Mouse (Mus musculus) CD8-positive naive resting alpha-beta T cell, adult 2 months (primary cell): ENCODE results near the gene Ncor2.

Source experiments
- DNase-seq, 2 experiments: peaks; one replicate each; pipeline ENCODE4 v3.0.0; 2022; ENCODE audit warnings: low read depth in 2 of 2, low spot score in 2 of 2

Ncor2 gene

DNA sequence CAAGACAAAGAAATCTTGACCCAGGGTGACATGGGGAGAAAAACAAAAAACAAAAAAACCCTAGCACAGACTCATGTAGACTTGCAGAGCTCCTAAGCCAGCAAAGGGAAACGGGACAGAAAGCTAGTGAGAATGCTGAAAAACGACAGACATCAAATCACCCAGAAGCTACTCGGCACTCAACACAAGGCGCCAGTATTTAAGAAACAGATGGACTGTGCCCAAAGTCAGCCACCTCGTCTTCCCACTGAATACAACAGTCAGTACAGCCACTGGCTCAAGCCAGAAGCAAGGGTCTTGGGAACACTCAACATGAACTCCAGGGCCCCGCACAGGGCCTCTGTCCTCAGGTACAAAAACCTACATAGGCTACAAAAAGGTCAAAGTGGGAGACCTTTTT is 7.8 kb downstream of the Ncor2 start:
- DNase-seq = no peak

DNA sequence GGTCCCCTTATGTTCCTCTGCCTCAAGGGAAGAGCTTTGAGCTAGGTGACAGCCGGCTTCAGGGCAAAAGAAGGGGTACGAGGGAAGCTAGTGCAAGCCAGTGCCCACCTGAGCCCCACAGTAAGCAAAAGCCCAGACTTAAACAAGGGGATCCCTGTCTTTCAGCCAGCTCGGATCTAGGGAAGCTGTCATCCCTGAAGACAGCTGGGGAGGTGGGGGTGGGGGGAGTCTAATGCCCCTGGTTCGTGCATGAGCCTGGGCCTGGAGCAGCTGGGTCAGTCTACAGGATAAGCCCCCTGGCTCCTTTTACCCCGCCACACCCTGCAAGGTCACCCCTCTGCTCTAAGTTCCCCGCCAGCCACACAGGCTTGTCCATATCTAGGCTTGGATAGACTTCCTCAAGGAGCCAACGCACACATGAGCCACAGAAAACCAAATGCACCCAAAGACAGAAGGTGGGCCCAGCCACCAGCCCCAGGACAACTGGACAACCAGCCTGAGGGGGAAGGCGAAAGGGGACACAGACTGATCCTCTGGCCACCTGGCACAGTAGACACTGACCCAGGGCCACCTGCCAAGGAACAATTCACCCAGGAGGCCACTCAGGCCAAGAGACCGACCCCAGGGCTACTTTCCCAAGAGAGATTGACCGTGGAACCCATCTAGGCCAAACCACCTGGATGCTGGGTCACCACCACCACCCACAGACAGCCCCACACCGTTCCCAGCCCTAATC is 8.7 kb downstream of the Ncor2 start:
- DNase-seq = no peak

DNA sequence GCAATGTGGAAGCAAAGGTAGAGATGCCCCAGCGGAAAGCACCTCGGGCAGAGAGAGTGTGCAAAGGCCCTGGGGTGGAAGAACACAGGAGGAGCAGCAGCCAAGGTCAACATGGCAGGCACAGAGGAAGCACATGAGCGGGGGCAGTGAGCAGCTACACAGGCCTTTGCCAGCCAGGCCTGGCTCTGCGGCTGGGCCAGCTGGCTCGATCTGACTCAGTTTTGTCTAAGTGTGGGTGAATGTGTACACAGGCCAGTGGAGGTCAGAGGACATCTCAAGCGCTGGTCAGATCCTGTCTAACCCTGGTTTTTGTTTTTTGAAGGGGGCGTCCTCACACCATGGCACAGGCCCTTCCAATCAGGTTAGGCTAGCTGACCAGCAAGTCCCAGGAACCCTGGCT is 10.9 kb downstream of the Ncor2 start:
- no peak for DNase-seq

DNA sequence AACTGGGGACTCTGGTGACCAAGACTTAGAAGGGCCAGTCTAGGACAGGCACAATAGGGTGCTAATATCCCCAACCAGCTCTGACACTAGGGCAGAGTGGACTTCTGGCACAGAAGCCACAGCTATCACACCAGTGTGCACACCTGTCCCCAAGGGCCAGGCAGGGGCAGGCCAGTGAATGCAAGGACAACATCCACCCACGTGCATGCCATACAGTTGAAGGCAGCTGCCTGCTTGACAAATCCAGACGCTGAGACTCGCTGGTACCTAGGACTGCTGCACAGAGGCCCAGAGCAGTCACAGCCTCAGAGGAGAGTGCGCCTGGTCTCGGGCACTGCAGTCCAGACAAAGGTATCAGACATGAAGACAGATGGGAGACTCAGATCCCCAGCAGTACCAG is 11.5 kb downstream of the Ncor2 start:
- no peak for DNase-seq

DNA sequence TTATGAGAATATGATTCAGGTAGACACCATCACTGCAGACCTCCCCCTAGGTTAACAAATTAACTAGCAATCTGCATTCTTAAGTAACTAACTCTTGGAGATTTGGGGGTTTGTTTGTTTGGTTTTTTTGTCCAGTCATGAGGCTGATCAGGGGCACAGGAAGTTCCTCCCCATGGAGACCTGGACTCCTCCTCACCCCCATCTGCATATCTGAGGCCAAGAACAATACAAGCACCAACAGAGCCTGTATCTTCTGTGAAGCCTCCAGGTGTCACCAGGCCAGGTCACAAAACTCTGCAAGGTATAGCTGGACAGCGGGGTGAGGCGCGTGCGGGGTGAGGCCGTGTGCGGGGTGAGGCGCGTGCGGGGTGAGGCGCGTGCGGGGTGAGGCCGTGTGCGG is 13.0 kb downstream of the Ncor2 start:
- DNase-seq = no peak

DNA sequence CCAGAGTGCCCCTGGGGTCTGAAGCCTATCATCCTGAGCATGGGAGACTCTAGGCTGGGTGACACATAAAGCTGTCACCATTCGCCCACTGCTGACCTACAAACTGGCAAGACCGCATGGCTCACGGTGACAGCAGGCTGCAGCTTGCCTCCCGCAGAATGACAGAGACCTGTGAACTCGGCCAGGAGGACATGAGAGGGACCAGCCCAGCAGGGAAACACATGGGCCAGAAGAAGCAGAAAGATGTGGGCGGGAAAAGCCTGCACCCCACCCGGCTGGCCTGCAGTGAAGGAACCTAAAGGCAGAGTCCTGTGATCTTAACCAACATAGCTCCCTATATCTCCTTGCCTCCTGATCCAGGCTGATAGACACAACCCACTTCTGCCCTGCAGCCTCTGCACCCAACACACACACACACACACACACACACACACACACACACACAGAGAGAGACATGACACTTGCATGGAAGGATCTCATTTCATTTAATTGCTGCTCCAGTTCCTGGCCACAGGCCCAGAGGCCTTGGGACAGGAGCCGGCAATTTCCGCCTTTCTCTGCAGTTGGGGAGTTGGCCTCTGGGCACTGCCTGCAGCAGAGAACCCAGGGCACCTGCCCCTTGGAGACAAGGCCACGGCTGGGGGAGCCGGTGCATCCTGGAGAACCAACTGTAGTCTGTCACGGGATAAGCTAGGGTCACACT is 14.4 kb downstream of the Ncor2 start:
- no peak for DNase-seq

DNA sequence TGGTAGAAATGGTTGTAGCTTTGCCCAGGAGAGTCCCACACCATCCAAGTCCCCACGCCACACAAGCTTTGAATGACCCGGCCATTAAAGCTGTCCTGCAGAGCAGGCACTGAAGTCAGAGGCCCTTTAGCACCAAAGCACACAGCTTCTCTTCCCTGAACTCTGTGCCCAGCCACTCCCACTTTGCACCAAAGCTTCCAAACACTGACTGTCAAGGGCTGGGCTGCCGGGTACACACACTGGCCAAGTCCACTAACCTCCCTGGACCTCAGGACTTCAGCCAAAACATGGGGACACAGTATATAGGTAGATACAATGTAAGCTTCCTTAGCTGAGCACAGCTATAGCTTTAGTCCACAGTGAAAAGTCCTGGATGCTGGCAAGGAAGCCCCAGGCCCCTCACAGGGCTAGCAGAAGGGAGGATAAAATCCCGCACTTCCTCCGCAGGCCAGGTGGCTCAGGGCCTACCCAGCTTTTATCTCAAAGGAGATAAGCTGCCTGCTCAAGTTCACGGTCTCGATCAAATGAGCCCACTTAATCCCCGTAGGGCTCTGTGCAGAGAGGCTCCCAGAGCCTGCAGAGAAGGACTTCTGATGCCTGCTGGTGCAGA is 15.5 kb downstream of the Ncor2 start:
- no peak for DNase-seq

DNA sequence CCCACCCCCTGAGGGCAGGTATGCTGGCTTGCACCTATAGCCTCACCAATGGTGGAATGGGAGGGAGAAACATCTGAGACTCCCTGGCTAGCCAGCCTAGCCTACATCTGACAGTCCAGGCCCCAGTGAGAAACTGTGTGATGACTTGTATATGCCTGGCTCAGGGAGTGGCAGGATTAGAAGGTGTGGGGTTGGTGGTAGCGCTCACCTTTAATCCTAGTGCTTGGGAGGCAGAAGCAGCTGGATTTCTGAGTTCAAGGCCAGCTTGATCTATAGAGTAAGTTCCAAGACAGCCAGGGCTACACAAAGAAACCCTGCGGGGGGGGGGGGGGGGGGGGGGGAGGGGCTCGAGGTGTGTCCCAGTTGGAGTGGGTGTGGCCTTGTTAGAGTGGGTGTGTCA is 16.6 kb downstream of the Ncor2 start:
- no peak for DNase-seq

DNA sequence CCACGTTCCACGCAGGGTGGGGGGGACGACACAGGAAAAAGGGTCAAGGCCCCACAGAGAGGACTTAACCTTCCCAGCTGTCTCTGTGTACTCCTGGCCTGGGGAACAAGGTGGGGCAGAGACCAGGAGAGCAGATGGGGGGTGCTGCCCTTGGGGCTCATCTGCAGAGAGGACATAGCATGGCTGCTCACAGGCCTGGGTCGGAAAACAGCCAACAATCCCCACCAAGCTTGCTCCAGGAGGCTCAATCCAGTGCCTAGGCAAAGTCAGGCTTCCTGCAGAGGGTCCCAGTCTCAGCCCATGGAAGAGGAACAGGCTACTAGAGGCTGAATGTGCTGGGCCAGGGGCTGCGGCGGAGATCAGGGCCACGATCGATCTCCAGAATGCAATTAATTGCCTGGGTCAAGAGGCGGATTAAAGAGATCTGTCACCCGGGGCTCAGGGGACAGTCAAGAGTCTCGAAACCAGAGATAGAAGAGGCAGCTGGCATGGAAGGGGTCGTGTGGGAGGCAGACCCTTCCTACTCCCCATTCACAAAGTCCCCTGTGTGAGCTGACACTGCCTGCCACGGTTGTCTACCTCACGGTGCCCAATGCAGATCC is 19.1 kb downstream of the Ncor2 start:
- no peak for DNase-seq

DNA sequence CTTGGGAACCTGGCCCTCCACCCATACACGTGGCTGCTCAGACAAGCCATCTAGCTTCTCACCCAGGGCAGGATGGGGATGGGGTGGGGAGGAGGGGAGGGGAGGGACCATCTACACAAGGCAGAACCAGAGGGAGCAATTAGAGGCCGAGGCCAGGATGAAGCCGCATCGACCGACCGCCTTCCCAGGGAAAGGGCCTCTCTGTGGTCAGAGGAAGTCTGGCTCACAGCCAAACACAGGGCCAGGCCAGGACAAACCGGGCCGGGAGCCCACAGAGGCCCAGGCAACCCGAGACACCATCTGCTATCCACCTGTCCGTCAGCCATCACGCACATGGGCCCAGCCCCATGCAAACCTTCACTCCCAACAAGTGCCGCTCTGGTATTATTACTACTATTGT is 19.7 kb downstream of the Ncor2 start:
- no peak for DNase-seq

DNA sequence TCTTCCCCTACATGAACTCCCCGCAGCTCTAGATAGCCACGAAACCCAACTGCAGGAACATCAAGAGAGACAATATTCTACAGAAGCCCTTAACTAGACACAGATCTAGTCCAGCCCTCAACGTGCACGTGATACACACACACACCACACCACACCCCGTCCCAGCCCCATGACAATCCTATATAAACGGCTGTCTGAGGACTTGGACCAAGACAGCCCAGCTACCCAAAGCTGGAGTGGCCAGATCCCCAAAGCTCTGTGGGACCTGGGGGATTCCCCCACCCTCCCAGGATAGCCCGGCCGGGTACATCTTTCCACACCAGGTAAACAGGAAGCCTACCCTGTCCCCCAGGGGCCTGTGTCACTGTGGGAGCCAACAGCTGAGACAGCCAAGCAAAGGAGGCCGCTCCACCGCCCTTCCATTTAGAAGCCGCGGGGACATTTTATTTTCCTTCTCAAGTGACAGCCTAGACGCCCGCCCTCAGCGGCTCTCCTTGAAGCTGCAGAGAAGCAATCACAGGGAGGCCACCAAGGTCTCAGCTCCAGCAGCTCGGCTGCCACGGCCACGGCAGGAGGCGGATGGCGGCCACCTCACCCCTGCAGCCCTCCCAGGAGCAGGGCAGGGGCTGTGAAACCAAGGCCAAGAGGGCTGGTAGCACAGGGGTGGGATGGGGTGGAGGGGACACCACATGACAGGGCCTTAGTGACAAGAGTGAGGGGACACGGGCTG is 20.6 kb downstream of the Ncor2 start:
- peak; percentile 51 to 61 for DNase-seq

DNA sequence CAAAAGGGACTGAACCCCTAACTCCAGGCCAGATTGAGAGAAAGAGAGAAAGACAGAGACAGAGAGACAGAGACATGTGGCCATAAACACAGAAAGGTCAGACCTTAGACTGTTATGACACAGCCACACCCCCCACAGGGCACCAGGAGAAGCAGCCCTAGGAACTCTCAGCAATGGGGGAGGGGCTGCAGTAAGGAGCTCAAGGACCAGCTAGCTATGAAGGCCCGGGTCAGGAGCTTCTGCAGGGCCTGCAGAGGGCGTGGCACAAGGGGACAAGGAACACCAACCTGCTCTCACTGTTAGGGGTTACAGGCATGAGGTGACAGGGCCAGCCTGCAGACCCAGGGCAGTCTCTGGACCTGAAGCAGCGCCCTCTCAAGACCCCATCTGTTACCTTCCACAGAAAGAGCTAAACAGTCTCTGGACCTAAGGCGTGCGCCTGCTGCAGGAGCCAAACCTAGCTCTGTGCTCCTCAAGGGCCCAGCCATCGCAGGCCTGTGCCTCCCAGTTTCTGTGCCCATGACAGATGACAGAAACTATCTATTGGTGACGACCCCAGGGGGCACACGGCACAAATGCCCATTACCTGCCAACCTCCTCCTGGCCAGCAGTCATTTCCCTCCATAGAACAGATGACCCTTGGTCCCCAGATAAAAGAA is 21.5 kb downstream of the Ncor2 start:
- DNase-seq = no peak

DNA sequence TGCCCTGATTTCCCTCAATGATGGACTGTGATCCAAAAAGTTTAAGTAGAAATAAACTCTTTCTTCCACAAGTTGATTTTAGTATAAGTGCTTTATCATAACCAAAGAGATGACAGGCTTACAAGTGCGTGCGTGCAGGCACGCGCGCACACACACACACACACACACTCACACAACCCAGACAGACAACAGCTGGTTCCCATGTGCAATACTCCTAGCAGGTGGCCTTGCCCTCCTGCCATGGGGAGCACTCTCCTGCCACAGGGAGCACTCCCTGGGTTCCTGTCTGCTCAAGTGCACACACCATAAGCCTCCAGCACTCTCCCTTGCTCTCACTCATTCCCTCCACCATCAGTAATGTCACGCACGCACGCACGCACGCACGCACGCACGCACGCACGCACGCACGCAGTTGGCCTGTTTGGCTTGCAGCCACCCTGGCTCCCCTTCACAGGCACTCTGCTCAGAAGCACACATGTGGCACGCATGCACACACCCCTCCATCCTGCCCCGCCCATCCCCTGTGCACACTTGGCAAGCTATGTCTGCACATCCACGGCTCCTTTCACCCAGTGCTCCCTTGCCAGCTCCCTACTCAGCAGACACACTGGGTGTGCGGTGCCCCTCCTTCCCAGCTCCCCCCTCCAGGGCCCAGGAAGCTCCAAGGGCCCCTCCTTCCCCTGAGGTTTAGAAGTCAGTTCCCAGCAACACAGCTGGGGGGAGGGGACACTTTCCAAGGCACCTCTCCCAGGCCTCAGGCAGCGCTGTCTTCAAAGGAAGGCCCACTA is 22.4 kb downstream of the Ncor2 start:
- no peak for DNase-seq

DNA sequence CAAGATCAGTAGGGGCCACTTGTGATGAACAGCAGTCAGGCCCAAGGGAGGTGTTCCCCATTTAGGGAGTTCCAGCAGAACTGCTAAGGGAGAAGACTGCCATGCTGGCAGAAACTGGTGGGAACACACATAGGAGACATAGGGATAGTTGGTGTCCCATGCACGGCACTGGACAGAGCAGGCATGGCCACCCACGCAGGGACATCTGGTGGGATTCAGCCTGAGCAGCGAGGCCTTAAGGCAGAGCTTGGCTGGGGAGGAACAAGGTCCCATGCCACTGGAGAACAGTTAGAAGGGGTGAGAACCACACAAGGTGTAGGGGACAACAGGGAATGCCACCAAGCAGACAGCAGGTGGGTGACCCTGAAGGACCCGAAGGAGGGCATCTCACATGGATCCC is 23.6 kb downstream of the Ncor2 start:
- no peak for DNase-seq

DNA sequence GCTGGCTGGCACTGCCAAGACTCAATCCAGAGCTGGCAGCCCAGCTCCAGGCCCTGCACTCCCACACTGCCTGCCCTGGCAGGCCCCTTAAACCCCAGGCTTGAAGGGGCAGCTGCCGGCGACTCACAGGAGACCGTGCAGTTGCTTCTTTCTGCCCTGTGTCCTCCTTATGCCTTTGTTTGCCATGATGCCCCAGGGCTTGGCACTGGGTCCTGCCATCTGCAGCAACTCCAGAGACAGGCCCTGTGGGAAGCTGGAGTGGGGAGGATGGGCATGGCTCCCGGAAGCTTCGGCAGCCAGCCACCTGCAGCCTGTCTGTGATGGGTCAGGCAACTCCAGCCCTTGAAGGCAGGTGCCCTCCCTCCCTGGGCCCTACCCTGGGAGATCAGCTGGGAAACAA is 24.0 kb downstream of the Ncor2 start:
- DNase-seq = no peak

DNA sequence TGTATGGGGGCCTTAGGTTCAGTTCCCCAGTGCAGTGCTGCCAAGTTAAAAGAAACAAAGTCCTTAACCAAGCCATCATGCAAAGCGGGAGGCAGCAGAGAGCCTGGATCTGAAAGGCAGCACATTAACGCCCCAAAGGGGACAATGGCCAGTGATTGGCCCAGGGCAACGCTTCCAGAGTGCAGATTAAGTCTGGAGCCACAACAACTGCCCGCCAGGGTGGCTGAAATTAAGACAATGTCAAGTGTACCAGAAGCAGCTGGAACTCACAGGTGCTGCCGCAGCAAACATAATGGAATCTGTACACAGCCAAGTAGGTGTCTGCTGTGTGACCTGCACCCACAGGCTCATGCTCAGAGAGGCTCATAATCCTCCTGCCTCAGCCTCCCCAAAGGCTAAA is 24.8 kb downstream of the Ncor2 start:
- DNase-seq = no peak

DNA sequence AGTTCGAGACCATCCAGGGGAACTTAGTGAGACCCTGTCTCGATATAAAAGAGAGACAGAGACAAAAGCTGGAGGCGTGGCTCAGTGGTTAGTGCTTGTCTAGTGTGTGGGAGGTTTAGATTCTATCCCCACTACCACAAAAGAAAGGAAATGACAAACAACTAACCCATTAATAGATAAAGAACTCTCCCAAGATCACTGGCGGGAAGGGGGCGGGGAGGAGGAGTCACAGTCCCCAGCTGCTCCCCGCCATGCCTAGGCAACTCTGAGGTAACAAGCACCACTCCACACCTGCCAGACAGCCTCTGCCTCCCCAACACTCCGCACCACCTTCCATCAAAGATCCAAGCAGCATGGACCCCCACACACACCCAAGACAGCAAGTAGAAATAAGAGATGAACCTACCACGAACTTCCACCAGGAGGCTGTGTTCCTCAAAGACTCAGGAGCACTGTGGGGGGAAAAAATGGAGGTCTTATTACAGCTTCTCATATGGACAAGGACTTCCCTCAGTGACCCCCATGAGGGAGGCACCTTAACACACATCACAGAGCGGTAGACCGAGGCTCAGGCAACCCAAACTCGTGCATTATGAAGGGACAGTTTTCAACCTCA is 25.7 kb downstream of the Ncor2 start:
- no peak for DNase-seq

DNA sequence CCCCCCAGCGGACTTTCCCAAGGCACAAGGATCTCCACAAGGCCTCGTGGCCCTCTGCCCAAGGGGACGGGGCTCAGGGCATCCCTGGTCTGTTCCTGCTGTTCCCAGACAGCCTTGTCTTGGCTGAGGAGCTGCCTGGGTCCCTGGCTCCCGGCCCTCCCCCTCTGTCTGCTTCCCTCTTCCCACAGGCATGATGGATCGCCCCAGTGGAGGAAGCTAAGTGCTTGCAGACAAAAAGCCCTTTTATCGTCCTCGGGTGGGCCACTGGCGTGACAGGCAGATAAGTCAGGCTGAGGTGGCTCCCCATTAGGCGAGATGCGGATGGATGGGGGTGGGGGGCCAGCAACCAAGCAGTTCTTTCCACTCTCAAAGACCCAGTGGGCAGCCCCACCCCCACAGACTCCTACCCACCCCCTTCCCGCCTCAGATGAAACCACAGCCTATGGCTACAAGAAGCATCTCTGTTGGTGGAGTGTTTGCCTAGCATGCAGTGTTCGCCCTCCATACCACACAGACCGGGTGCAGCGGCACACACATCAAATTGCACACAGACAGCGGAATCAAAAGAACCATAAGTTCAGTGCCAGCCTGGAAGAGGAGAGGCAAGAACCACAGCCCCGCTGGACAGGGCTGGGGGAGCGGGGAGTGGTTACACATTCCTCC is 27.0 kb downstream of the Ncor2 start:
- no peak for DNase-seq

DNA sequence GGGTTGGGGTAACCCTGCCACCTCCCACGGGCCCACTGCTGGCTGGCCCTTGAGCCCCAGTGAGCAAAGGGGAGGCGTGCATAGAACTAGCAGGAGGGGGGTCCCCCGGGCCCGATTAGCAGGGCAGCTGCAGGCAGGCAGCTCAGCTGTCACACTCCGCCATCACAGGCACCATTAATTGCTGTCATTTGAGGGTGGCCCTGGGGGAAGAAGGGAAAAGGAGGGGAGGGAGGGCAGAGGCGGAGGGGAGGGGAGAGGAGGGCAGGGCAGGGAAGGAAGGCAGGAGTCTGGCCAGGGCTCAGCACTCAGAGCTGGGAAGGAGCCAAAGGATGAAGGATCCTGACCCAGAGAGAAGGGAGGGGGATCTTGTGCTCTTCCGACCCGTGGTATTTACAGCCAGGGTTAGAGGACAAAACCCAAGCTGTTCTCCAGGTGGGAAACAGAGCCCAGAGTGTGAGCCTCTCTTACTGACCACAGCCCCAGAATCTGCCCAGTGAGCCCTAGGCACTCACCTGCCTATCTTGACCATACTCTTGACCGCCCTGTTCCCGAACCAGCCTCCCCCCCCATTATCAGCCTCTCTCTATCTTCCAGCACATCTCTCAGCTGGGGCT is 28.0 kb downstream of the Ncor2 start:
- DNase-seq = no peak
